Mouse (Mus musculus): ENCODE data around the gene Crtac1. TPM values are rescaled to one million over a fixed set of nuclear protein-coding genes. Genes with fewer than 3 reads are reported as not detected.

Crtac1 gene
- polyA plus RNA-seq, 1 experiment from 2014 or later = 3.5 TPM

DNA sequence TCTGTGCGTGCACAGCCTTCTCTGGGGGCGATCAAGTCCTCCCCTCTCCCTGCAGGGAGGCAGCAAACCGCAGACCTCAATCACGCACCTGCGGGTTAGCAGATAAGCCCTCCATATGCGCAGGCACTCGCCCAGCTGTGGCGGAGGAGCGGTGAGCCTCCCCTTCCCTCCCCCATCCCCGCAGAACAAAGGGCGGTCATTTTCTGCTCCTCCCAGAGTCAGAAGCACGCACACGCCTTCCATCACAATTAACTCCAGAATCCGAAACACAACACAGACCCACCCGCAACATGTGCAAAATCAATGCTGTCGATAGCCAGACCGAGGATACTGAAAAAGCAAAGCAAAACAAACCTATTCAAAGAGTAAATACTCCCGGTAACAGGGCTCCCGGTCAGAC is 22.4 kb downstream of the Crtac1 start:
- no peak overlapping the region for H3K9ac ChIP-seq (replicated peaks; ENCODE audit: low read depth, low read length)
- H3K4me2 ChIP-seq (replicated peaks; ENCODE audit: low read depth, low read length) = no peak overlapping the region
- WGBS = 3% methylated on average over 19 of the region's 19 CpGs
- no peak for ATAC-seq (ENCODE audit: insufficient number of reproducible peaks, insufficient read depth, low FRiP score, low read depth)
- H3K27me3 ChIP-seq (ENCODE audit: control insufficient read depth, insufficient read depth, low read length) = peaks cover 11% of the 10 kb centered on the region; the same call in 1 of the 2 replicates
- H3K9me3 ChIP-seq (ENCODE audit: control insufficient read depth, low read depth, low read length) = no peaks in the 10 kb centered on the region
- no peak overlapping the region for H3K27ac ChIP-seq (ENCODE audit: low read length)
- no peaks in the 10 kb centered on the region for H3K4me1 ChIP-seq (ENCODE audit: control insufficient read depth, insufficient read depth, low read length)
- no peak overlapping the region for H3K4me3 ChIP-seq (ENCODE audit: low read depth, low read length)
- no peaks in the 10 kb centered on the region for H3K36me3 ChIP-seq (ENCODE audit: control insufficient read depth, insufficient read depth, low read length)

DNA sequence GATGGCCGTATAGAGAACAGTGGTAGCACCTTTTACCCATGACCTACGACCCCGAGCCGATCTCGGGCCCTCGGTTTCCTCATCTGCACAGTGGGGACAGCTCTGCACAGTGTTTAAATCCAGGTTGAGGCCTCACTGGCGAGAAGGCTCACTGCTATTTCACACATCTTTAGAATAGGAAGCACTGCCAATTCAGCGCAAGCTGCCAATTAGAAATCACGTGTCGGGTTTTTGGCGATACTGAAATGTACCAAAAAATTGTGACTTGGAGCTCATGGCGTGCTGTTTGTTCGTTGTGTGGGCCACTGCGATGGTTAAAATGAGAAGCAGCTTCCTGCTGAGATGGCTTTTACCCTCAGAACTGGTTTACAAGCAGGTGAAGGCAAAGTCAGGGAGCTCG is 27.2 kb downstream of the Crtac1 start:
- no peak overlapping the region for H3K27ac ChIP-seq (ENCODE audit: low read length)
- H3K4me2 ChIP-seq (replicated peaks; ENCODE audit: low read depth, low read length) = no peak overlapping the region
- H3K36me3 ChIP-seq (ENCODE audit: control insufficient read depth, insufficient read depth, low read length) = no peaks in the 10 kb centered on the region
- H3K9ac ChIP-seq (replicated peaks; ENCODE audit: low read depth, low read length) = no peak overlapping the region
- no peaks in the 10 kb centered on the region for H3K9me3 ChIP-seq (ENCODE audit: control insufficient read depth, low read depth, low read length)
- ATAC-seq (ENCODE audit: insufficient number of reproducible peaks, insufficient read depth, low FRiP score, low read depth) = no peak
- WGBS = 86% methylated on average over 15 of the region's 15 CpGs
- no peak overlapping the region for H3K4me3 ChIP-seq (ENCODE audit: low read depth, low read length)
- H3K27me3 ChIP-seq (ENCODE audit: control insufficient read depth, insufficient read depth, low read length) = 0 out of 2 replicates have a peak, but pooled peaks cover 2% of the 10 kb centered on the region
- H3K4me1 ChIP-seq (ENCODE audit: control insufficient read depth, insufficient read depth, low read length) = no peaks in the 10 kb centered on the region

DNA sequence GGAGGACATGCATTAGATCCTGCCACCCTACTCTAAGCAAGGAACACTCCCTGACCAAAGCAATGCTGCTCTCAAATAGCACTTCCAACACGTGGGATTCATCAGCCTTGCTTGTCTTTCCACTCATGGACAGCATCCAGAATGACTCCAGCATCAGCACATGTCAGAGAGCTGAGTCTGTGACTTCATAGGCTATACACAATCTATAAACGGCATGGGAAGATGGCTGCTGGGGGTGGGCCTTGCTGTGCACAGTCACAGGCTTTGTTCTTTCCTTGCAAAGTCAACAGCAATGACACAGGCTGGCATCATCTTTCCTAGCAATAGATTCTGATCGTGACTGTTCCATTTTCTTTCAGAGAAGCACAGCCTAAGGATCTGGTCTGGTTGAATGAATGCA is 31.6 kb downstream of the Crtac1 start:
- Histone ChIP-seq H3K9ac (replicated peaks; ENCODE audit: low read depth, low read length) (no peak overlapping the region), H3K36me3 (ENCODE audit: control insufficient read depth, insufficient read depth, low read length) (no peaks in the 10 kb centered on the region), H3K4me1 (ENCODE audit: control insufficient read depth, insufficient read depth, low read length) (no peaks in the 10 kb centered on the region), H3K27ac (ENCODE audit: low read length) (no peak overlapping the region), H3K27me3 (ENCODE audit: control insufficient read depth, insufficient read depth, low read length) (no peaks in the 10 kb centered on the region), H3K4me3 (ENCODE audit: low read depth, low read length) (no peak overlapping the region), H3K4me2 (replicated peaks; ENCODE audit: low read depth, low read length) (no peak overlapping the region), H3K9me3 (ENCODE audit: control insufficient read depth, low read depth, low read length) (no peaks in the 10 kb centered on the region)
- ATAC-seq (ENCODE audit: insufficient number of reproducible peaks, insufficient read depth, low FRiP score, low read depth) = no peak
- WGBS = 62% methylated on average over 3 of the region's 3 CpGs

DNA sequence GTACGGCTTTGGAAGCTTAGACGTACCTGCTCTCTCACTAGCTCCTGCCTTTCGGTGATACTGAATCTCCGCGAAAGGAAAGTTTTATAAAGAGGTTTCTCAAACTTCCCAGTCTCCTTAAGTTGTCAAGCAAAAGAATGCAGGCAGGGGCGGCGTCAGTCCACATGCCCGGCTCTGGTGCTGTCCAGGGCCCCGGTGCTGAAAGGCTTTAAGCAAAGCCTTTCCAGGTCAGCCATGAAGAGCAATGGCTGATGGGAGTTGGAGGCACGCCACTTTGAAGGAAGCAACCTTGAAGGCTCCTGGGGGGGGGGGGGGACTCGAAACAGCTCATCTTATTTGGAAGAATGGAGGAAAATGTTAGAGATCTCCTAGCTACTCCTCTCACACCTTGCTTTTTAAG is 34.3 kb downstream of the Crtac1 start:
- Histone ChIP-seq H3K4me2 (replicated peaks; ENCODE audit: low read depth, low read length) (no peak overlapping the region), H3K9ac (replicated peaks; ENCODE audit: low read depth, low read length) (no peak overlapping the region), H3K4me3 (ENCODE audit: low read depth, low read length) (no peak overlapping the region), H3K4me1 (ENCODE audit: control insufficient read depth, insufficient read depth, low read length) (no peaks in the 10 kb centered on the region), H3K36me3 (ENCODE audit: control insufficient read depth, insufficient read depth, low read length) (no peaks in the 10 kb centered on the region), H3K27me3 (ENCODE audit: control insufficient read depth, insufficient read depth, low read length) (no peaks in the 10 kb centered on the region), H3K9me3 (ENCODE audit: control insufficient read depth, low read depth, low read length) (no peaks in the 10 kb centered on the region), H3K27ac (ENCODE audit: low read length) (no peak overlapping the region)
- 21% methylated on average over 11 of the region's 11 CpGs for WGBS
- ATAC-seq (ENCODE audit: insufficient number of reproducible peaks, insufficient read depth, low FRiP score, low read depth) = no peak

GRCm38 (mm10) chr19:42394848-42395534 is 36.6 kb downstream of the Crtac1 start:
- Histone ChIP-seq H3K4me1 (ENCODE audit: control insufficient read depth, insufficient read depth, low read length) (no peaks in the 10 kb centered on the region), H3K4me3 (ENCODE audit: low read depth, low read length) (no peak overlapping the region), H3K4me2 (replicated peaks; ENCODE audit: low read depth, low read length) (no peak overlapping the region), H3K9ac (replicated peaks; ENCODE audit: low read depth, low read length) (no peak overlapping the region), H3K9me3 (ENCODE audit: control insufficient read depth, low read depth, low read length) (no peaks in the 10 kb centered on the region), H3K27me3 (ENCODE audit: control insufficient read depth, insufficient read depth, low read length) (no peaks in the 10 kb centered on the region), H3K27ac (ENCODE audit: low read length) (no peak overlapping the region), H3K36me3 (ENCODE audit: control insufficient read depth, insufficient read depth, low read length) (no peaks in the 10 kb centered on the region)
- ATAC-seq (ENCODE audit: insufficient number of reproducible peaks, insufficient read depth, low FRiP score, low read depth) = no peak
- 67% methylated on average over 2 of the region's 2 CpGs for WGBS

GRCm38 (mm10) chr19:42393920-42394319 is 37.7 kb downstream of the Crtac1 start:
- Histone ChIP-seq H3K9ac (replicated peaks; ENCODE audit: low read depth, low read length) (no peak overlapping the region), H3K4me2 (replicated peaks; ENCODE audit: low read depth, low read length) (no peak overlapping the region), H3K27me3 (ENCODE audit: control insufficient read depth, insufficient read depth, low read length) (no peaks in the 10 kb centered on the region), H3K4me1 (ENCODE audit: control insufficient read depth, insufficient read depth, low read length) (no peaks in the 10 kb centered on the region), H3K4me3 (ENCODE audit: low read depth, low read length) (no peak overlapping the region), H3K36me3 (ENCODE audit: control insufficient read depth, insufficient read depth, low read length) (no peaks in the 10 kb centered on the region), H3K9me3 (ENCODE audit: control insufficient read depth, low read depth, low read length) (no peaks in the 10 kb centered on the region), H3K27ac (ENCODE audit: low read length) (no peak overlapping the region)
- no peak for ATAC-seq (ENCODE audit: insufficient number of reproducible peaks, insufficient read depth, low FRiP score, low read depth)
- 81% methylated on average over 4 of the region's 4 CpGs for WGBS

DNA sequence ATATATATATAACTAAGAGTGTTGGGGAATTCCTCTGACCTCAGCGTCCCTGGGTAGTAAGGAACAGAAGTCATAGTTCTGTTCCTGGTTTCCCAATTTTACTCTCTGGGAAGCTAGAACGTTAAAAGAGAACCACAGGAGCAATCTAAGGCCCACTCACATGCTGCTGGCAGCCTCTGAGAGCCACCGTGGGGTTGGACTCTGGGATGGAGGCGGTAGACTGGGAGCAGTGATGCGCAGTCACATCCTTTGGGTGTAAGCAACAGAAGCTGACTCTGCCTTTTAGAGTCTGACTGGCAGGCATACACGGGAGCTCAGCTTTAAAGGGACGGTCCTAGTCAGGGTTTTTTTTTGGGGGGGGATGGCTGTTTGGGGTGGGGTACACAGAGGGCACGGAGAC is 39.5 kb downstream of the Crtac1 start:
- Histone ChIP-seq H3K36me3 (ENCODE audit: control insufficient read depth, insufficient read depth, low read length) (no peaks in the 10 kb centered on the region), H3K9ac (replicated peaks; ENCODE audit: low read depth, low read length) (no peak overlapping the region), H3K4me3 (ENCODE audit: low read depth, low read length) (no peak overlapping the region), H3K27ac (ENCODE audit: low read length) (no peak overlapping the region), H3K9me3 (ENCODE audit: control insufficient read depth, low read depth, low read length) (no peaks in the 10 kb centered on the region), H3K4me1 (ENCODE audit: control insufficient read depth, insufficient read depth, low read length) (no peaks in the 10 kb centered on the region), H3K27me3 (ENCODE audit: control insufficient read depth, insufficient read depth, low read length) (no peaks in the 10 kb centered on the region), H3K4me2 (replicated peaks; ENCODE audit: low read depth, low read length) (no peak overlapping the region)
- 86% methylated on average over 8 of the region's 8 CpGs for WGBS
- no peak for ATAC-seq (ENCODE audit: insufficient number of reproducible peaks, insufficient read depth, low FRiP score, low read depth)

GRCm38 (mm10) chr19:42389574-42389973 is 42.0 kb downstream of the Crtac1 start:
- H3K9ac ChIP-seq (replicated peaks; ENCODE audit: low read depth, low read length) = no peak overlapping the region
- H3K4me2 ChIP-seq (replicated peaks; ENCODE audit: low read depth, low read length) = no peak overlapping the region
- WGBS = 88% methylated on average over 14 of the region's 14 CpGs
- no peak overlapping the region for H3K27ac ChIP-seq (ENCODE audit: low read length)
- no peak overlapping the region for H3K4me3 ChIP-seq (ENCODE audit: low read depth, low read length)
- no peaks in the 10 kb centered on the region for H3K36me3 ChIP-seq (ENCODE audit: control insufficient read depth, insufficient read depth, low read length)
- ATAC-seq (ENCODE audit: insufficient number of reproducible peaks, insufficient read depth, low FRiP score, low read depth) = no peak
- peaks cover 3% of the 10 kb centered on the region; the same call in 1 of the 2 replicates for H3K27me3 ChIP-seq (ENCODE audit: control insufficient read depth, insufficient read depth, low read length)
- H3K9me3 ChIP-seq (ENCODE audit: control insufficient read depth, low read depth, low read length) = no peaks in the 10 kb centered on the region
- no peaks in the 10 kb centered on the region for H3K4me1 ChIP-seq (ENCODE audit: control insufficient read depth, insufficient read depth, low read length)

All from stomach, embryonic 14.5 days (tissue).